Mouse (Mus musculus) gastrocnemius, postnatal 10 days (tissue): ENCODE data around the gene Mtif2. TPM values are rescaled to one million over a fixed set of nuclear protein-coding genes. Genes with fewer than 3 reads are reported as not detected.

Experiments used
- DNase-seq: peaks from one replicate; pipeline ENCODE4 v3.0.0; 2021; ENCODE audit warnings: mixed read lengths
- total RNA-seq, 2 experiments: library from RNA; stranded (reverse); gene quantifications; 2 replicates each; pipeline ENCODE4 v1.2.3; 2021

Gene Mtif2
- total RNA-seq, 2 experiments from 2014 or later: 25.0 to 25.1 TPM

DNA sequence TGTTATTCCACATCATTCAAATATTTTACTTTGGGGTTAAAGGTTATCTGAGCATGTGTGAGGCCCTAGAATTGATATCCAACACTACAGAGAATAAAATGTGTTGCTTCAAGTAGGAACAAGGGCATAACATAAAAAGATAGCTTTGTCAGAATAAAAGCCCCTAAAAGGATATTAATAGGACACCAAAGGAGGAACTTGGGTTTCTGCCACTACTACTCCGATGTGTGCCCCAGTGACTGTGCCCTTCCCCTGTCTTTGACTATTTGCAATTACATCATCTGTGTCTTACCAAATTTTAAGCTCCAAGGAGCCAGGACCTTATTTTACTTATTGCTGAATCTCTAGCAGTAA, 23.2 kb downstream of the Mtif2 start:
- no peak for DNase-seq

DNA sequence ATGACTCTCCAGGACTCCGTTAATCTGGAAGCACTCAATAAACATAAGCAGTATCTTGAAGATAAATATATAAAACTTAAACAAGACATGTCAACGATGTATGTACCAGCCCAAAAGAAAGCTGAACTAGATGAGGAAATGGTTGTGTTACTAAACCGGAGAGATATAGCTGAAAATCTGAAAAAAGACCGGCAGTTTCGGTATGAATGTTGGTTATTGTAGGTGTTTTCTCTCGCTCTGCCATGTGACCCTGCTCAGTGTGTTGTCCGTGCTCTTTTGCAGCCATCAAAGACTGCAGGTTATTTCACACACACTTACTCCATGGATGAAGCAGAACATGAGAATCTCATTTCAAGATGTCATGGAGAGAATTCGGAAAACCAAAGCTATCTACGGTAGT, 34.2 kb downstream of the Mtif2 start:
- DNase-seq: no peak

DNA sequence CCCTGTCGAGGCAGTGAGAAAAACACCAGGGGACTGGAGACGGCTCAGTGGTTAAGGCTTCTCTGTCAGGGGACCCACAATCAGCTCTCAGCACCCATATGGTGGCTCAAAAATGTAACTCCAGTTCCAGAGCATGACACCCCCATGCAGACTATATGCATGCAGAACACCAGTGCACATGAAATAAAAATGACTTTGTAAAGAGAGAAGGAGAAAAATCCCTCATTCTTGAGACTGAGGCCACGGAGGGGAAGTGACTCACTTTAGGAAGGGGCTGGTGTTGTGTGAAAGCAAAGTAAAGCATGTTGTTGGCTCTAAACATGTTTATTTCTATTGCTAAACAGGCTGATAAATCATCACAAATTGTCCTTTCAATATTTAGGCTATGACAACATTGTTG, 34.8 kb downstream of the Mtif2 start:
- DNase-seq: no peak

DNA sequence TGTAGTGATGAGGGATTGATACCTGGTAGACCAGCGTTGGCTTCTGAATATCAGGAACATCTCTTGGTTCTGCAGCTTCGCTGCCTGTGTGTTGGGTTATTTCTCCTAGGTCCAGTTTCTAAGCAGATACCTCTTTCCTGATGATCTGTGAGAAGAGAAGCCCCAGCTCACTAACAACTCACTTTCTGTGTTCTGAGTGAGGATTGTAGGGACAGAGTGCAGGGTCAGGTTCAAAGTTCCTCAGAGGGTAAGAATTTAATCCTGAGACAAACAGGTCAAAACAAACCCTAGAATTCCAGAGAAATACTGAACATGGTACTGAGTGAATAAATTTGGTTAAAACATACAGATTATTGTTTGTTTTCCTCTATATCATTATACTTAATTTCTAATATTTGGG, 37.2 kb downstream of the Mtif2 start:
- no peak for DNase-seq

DNA sequence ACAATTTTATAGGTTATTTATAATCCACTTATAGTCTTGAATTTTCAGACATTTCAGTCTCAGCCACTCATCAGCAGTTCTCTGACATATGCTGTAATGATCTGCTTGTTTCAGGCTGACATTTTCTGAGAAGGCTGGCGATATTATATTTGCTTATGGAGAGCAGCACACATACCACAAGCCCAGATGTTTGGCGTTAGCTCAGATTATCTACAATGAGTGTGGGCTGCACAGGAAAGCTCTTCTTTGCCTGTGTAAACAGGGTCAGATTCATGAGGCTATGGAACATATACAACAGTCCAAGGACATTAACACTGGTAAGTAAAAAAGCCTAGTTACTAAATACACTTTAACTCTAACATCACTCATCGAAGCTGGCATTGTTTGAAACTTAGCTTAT, 45.3 kb downstream of the Mtif2 start:
- DNase-seq: no peak

DNA sequence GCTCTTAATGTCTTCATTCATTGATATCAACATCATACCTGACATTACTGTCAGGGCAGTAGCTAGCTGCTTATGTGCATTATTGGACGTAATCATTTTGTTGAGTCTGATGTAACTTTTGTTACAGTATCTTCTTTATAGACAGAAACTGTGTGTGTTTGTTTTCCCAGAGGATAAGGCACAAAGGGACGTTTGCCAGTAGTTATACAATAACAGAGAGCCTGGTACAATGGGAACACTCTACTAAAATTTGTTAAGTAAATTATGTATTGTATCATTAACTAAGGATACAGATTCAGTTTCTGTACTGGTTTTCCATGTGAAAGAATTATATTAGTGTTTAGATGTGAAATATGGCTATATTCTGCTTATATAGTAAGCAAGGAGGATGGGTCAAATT, 46.4 kb downstream of the Mtif2 start:
- DNase-seq: no peak

DNA sequence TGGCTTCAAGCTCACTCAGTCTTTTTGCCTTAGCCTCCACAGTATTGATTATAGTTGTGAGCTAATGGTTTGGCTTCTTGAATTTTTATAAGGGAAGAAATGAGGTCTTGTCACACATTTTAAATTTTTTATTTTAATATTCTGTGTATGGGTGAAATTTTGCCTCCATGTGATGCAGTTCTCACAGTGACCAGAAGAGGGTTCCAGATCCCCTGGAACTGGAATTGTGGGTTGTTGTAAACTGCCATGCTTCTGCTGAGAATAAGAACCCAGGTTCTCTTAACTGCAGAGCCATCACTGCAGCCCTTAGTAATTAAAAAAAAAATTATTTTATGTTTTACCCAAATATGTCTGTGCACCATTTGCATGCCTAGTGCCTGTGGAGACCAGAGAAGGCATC, 53.4 kb downstream of the Mtif2 start:
- no peak for DNase-seq

Other genes starting within 250 kb of the Mtif2 start
- 10 to 100 TPM; 14.1 to 19.7 TPM for gene Ccdc88a, start 152.8 kb upstream of the Mtif2 start, total RNA-seq
- 10 to 100 TPM; 19.8 to 19.9 TPM for gene Prorsd1, start 11.4 kb upstream of the Mtif2 start, total RNA-seq
- gene Clhc1, start 21.5 kb downstream of the Mtif2 start, total RNA-seq: not detected
- 100 to 1,000 TPM; 815 to 836 TPM for gene Rps27a, start 21.7 kb downstream of the Mtif2 start, total RNA-seq
- 1,000 to 10,000 TPM in 1 of 2 experiments, 100 to 1,000 TPM in 1; 914 to 1,007 TPM for gene Rtn4, start 166.5 kb downstream of the Mtif2 start, total RNA-seq